Mouse (Mus musculus): ENCODE measurements around the gene Cstb.

Cstb gene

GRCm38 (mm10) chr10:78461767-78462166, 36.3 kb downstream of the Cstb start:
- WGBS, result 60% methylated on average over 4 of the region's 4 CpGs

DNA sequence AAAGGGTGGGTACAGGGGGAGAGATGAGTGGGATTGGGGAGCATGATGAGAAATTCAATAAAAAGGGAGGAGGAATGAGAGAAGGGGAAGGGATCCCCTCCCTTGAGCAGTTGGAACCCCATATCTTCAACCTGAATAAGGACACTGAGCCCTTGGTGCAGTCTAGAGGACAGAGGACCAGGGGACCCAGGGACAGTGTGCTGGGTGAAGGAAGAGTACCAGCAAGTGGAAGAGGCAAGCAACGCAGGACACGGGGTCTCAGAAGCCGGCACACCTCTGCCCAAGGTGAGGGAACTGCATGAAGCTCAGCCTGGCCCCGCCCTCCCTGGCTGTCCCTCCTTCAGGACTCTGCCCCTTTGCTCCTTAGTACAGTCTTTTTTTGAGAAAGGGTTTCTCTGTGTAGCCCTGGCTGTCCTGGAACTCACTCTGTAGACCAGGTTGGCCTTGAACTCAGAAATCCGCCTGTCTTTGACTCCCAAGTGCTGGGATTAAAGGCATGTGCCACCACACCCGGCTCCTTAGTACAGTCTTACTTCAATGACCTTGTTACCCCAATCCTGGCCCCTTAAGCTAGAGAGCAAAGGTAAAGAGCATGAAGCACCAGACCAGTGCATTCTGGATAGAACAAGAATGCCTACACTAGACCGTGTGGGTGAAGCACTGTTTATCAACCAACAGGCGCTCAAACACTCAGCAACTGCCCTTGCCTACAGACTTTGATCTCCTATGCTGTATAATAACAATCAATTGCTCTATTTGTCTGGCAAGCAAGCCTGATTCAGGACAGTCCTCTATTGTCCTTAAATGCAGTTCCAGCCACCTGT, 37.7 kb downstream of the Cstb start:
- WGBS, result 67% methylated on average over 8 of the region's 8 CpGs

DNA sequence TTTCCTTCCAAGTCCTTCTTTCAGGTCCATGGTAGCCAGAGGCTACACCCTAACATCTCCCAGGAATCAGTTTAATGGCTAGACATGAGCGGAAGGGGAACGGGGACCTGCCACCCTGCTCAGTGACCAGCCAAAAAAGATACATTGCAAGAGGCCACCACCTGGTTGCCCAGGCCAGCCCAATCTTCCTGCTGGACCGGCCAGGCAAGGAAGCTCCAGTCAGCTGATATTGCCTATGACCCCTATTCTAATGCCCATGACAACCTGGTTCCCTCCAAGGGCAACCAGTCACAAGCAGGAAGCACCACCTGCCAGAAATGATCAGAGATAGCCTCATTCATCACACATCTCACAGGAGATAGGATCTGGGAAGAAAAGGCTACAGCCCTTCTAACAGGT, 38.3 kb downstream of the Cstb start:
- WGBS, result 66% methylated on average over 3 of the region's 3 CpGs

GRCm38 (mm10) chr10:78464201-78464791, 38.8 kb downstream of the Cstb start:
- WGBS, result under 1% methylated on average over 32 of the region's 32 CpGs

DNA sequence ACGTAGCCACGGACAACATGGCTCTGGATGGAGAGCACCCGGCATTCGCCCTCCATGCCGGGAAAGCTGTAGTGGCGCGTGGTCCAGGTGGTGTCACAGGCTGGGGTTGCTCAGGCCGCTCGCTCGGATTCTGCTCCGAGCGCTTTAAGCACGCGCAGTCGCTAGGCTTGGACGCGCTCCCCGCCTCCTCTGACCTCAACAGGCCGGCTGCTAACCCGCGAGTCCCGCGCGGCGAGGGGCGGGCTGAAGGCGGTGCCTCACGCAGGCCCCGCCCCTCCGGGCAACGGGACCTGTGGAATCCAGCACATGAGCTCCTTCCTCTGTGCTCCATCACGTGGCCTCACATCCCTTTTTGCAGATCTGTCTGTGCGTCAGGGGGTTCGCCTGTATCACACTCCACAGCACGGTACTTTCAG, 39.3 kb downstream of the Cstb start, which contains the start of gene Pdxk:
TSS of gene Pdxk (minus strand) at position 184 of the 416 bp plus-strand sequence.
- WGBS, result under 1% methylated on average over 35 of the region's 35 CpGs

DNA sequence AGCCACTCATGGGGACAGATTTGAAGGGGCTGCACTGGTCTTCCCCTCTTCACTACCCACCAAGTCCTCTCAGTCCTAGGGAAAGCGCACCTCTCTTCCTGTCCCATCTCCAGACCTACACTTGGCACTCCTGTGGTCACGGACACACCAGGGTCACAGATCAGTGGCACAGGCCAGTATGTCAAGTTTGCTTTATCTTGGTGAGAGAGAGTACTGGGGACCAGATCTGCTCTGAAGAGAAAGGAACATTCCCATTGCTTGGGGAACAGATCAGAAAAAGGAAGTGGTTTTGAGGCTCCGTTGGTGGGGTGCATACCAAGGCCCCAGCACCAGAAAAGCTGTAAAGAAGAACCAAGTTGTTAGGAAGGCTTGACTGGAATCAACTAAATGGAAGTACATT, 40.0 kb downstream of the Cstb start:
- WGBS, result 87% methylated on average over 3 of the region's 3 CpGs

DNA sequence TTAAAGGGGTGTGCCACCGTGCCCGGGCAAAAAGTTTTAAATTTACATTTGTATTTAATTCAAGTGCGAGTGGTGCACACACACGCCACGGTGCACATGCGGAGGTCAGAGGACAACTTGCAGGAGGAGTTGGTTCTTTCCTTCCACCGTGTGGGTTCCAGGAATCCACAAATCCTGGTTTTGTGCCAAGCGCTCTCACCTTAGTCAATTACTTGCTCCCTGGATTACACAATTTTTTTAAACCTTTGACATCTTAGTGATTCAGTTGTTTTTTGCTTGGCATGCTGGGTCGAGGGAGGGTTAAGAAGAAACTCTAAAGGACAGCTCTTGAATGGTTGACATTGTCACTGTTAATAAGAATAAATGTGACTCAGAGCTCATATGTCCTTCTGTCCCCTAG, 41.2 kb downstream of the Cstb start:
- WGBS, result 91% methylated on average over 9 of the region's 9 CpGs

- WGBS, result 61% methylated on average over 2 of the region's 2 CpGs
These were observed 42.4 kb downstream of the Cstb start for GRCm38 (mm10) chr10:78467761-78468310.

DNA sequence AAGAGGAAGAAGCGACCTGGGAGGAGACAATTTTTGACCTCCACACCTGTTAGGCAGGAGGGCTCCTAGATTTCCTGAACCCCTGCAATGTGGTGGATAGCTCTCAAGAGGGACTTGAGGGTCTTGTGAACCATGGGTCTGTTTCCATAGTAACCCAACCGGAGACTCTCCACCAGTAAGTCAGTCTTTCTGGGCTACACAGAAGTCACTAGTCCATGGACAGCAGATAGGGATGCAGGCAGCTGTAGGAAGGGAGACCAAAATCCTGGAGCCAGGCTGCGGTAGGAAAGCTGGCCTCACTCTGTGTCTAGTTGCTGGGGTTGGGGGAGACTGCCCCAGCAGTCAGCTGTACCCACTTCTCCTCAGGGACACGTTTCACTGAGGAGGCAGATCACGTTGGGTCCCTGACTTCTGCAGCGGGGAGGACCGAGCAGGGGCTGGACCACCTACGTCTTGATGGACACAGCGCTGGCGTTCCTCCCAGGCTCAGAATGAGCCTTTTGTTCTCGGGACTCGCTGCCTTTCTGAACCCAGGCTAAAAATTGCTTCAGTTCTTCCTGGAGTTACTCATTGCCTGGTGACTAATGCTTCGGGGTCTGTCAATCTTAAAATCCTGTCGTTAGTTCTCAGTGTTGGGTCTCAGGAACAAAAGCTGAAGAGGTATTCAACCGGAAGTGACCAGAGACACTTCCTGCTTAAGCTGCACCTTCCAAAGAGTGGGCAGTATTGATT, 45.3 kb downstream of the Cstb start:
- 28% methylated on average over 15 of the region's 15 CpGs for WGBS

DNA sequence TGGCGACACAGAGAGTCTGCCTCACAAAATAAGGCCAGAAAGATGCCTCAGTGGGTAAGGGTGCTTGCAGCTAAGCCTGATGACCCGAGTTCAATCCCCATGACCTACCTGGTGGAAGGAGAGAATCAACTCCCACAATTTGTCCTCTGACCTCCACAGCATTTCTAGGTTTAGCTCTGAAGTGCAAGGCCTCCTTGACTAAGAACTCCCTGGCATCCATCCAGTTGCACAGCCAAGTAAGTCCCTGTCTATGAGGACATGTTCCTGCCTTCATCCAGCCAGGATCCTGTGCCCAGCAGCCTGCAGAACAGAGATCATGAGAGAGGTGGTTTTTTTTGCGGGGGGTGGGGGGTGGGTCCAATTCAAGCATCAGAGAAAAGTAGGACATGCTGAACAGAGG, 46.6 kb downstream of the Cstb start:
- WGBS, result 84% methylated on average over 3 of the region's 3 CpGs

- 42% methylated on average over 5 of the region's 5 CpGs for WGBS
These were observed 48.0 kb downstream of the Cstb start for GRCm38 (mm10) chr10:78473434-78473833.

- WGBS, result 77% methylated on average over 8 of the region's 8 CpGs
These were observed 49.3 kb downstream of the Cstb start for GRCm38 (mm10) chr10:78474759-78475158.

- 77% methylated on average over 4 of the region's 4 CpGs for WGBS
These were observed 51.4 kb downstream of the Cstb start for GRCm38 (mm10) chr10:78476821-78477220.

All from cerebral cortex, adult 2 months (tissue).